Mouse (Mus musculus) right cerebral cortex, postnatal 36 days (tissue): Measurements from ENCODE around the gene Eci1.
"Not testable (repeated sequence)": the region's sequence is repeated elsewhere in the genome, so short reads cannot be mapped to it uniquely, and the experiment has no call there.

ENCODE experiments used
- DNase-seq, 2 experiments: peaks; one replicate each; pipeline ENCODE4 v3.0.0; 2022; ENCODE audit warnings: low spot score in 2 of 2, mixed read lengths in 1 of 2

Eci1 gene

DNA sequence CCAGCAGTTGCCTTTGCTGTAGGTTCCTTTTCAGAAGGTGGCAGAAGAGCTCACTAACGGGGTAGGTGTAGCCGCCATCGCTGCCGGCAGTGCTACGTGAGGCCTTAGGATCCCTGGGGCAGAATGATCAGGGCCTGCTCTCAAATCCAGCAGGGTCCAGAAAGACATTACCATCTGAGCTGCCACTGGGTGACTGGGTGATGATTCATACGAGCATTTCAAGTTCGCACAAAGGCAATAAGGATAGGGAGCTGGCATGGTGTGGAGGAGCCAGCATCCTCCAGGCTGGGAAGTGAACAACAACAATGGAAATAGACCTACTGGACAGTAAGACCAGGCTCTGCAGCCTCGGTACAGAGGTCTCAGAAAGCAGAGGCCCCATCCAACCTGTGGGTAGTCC, 13.9 kb downstream of the Eci1 start:
- DNase-seq, result no peak

GRCm38 (mm10) chr17:24441148-24441547, 14.7 kb downstream of the Eci1 start:
- DNase-seq, result no peak

- DNase-seq, result no peak
Measured at GRCm38 (mm10) chr17:24442107-24442506, 15.7 kb downstream of the Eci1 start.

DNA sequence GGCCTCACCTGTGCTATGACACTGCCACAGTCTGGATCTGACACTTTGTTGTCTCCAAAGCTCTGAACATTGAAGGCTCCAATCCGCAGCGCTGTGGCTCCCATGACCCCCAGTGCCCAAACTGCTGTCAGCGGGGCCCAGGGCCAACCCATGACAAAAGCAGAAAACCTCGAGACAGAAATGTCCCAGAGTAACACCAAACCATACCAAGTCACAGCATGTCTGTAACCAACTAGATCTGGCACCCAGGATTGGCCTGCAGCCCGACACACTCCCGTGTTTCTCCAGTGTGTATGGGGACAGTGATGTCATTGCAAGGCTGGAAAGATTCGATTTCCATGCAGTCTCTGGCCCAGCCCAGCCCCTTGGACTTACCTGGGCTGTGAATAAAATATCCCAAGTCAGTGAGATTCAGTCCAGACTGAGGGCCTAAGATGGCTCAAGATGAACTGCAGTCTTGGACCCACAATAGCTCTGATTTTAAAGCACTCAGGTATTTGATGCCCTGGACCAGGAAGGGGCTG, 16.3 kb downstream of the Eci1 start, which contains the start of gene Dnase1l2:
Gene Dnase1l2 (minus strand): TSS at position 474 of the 524 bp plus-strand sequence.
- DNase-seq, result no peak

DNA sequence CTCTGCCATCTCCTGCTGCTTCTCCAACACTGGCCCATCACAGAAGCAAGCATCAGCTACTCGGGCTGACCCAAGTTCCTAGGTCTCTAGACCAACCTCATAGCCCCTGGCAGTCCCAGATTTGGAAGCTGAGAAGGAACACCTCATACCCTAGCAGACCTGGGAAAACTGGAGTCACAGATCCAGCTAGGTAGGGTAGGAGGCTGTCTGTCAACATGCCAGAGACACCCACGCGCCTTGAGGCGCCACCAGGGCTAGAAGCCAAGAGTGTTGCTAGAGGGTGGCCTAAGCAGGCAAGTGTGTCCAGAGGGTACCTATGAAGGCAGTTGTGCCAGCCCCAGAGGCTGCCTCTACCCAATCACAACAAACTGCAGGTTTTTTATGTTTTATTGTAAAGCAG, 17.0 kb downstream of the Eci1 start:
- peak in 1 of 2 experiments; percentile 40 for DNase-seq

DNA sequence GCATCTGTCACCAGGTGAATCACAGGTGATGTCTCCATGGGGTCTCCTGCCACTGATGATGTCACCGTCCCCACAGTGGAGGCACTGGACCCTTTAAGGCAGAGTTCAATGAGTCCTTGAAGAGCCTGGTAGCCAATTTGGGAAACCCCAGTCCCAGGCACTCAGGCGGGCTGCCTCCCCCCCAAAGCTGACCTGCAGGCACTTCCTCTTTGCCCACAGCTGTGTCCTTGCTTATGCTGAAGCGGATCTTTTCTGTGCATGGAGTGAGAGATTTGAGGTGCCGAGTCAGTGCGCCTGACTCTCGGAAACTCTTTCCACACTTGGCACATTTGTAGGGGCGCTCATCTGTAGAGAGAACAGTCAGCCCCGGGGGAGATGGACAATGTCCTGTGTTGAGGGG, 20.1 kb downstream of the Eci1 start:
- DNase-seq, result no peak

DNA sequence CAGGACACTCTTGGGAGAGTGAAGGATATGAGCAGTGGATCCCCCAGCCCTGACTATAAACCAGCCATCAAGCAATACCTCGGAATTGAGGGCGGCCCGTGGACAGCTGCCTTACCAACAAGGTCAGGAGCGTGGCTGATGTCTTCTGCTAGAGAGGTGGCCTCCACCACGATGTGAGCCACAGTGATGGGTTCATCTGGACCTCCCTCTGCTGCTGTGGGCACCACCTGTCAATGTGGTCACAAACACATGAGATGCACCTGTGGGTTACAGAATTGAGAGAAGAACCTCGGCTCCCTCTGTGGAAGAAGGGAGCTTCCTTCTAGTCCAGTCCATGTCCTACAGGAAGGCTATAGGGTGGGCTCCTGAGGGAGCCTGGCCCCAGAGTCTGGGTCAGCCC, 23.1 kb downstream of the Eci1 start:
- no peak for DNase-seq

DNA sequence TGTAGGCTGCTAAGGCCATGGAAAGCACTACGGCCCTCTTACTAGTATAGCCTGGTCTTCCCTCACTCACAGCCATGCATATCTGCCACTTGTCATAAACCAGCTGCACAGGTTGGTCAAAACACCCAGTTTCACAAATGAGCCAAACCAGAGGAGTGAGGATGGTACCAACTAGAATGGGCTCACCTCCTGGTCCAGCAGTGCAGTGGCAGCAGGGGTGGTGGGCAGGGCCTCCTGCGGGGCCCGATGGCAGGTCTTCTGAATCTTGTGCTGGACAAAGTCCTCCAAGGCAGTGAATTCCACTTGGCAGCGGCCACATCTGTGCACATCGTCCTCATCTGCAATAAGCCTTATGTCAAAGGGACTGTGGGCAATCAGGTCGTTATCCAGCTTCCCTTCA, 24.8 kb downstream of the Eci1 start:
- DNase-seq, result no peak

DNA sequence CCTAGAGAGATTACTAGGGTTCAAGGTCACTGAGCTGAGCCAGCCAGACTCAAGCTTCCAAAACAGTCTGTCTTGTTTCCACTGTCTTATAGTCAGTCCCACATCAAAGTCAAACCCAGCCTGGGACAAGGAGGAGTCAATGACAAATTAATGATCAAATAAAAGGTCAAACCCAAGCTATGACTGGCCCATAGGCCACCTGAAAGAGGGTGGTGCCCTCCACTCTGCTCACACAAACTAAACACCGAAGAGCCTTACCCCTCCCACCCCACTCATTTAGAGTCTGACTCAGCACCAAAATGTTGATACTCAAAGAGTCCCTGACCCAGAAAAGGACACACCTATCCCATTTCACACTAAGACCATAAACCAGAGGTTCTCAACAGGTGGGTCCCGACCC, 26.9 kb downstream of the Eci1 start:
- no peak for DNase-seq

DNA sequence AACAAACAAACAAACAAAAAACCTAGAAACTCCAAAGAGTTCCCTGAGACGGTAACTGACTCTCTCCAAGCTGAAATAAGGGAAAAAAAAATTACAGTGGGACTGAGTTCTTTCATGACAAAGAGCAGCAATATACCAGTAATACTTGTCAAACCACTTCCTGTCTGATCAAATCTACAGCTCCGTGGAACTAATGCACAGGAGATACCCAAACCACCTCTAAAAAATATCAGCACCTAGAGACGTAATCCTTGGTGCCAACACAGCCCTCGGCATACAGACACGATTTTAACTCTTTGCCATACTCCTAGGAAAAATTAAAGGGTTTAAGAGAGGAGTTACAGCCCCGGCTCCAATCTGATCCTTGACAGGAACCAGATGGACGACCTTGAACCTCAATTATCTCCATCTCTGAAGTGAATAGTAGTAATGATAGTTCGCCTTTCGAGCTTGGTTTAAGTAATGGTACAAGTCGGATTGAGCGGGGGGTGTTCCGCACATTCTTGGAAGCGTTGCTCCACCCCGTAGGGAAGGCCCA, 27.8 kb downstream of the Eci1 start:
- no peak for DNase-seq

GRCm38 (mm10) chr17:24454756-24455522, 28.5 kb downstream of the Eci1 start:
- DNase-seq, result peak; percentile 98 to 99

DNA sequence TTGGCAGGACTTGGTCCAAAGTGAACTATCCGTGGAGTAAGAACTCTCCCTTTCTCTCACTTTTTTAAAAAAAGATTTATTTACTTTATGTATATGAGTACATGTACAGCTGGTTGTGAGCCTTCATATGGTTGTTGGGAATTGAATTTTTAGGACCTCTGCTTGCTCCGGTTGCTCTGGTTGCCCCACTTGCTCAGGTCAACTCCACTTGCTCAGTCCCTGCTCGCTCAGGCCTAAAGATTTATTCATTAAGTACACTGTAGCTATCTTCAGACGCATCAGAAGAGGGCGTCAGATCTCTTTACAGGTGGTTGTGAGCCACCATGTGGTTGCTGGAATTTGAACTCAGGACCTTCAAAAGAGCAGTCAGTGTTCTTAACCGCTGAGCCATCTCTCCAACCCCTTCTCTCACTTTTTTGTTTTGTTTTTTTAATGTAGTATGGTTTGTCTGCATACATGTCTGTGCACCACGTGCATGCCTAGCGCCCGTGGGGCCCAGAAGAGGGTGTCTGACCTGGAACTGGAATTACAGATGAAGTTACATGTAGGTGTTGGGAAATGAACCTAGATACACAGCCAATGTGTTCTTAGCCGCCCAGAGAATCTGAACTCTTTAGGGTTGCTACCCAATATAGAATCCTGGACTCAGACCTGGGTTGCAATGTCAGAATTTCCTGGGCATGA, 29.2 kb downstream of the Eci1 start:
- not testable (repeated sequence) for DNase-seq

DNA sequence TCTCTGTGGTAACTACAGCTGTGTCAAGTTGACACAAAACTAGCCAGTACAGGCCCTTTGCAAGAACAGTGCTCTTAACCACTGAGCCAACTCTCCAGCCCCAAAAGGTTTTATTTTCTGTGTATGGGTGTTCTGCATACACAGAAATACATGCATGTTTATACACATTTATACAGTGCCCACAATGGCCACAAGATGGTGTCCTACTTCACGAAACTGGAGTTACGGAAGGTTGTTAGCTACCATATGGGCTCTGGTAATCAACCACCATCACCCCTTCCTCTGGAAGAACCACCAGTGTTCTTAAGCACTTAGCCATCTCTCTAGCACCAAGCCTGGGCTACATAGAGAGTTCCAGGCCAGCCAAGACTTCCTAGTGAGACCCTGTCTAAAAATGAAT, 35.1 kb downstream of the Eci1 start:
- no peak for DNase-seq

DNA sequence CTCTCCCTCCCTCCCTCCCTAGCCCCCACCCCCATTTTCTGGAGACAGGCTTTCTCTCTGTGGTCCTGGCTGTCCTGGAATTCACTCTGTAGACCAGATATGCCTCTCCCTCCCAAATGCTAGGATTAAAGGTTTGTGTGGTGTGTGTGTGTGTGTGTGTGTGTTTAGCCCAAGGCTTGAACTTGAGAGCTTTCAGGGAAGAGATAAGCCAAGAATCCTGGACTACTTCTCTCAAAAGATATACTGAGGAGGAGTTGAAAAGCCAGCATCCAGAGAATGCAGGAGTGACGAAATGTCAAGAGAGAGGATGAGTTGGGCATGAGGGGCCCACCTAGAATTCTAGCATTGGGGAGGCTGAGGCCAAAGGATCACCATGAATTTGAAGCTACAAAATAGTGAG, 36.5 kb downstream of the Eci1 start:
- no peak for DNase-seq

- no peak for DNase-seq
Measured at GRCm38 (mm10) chr17:24463374-24464133, 37.1 kb downstream of the Eci1 start.

GRCm38 (mm10) chr17:24468636-24469246, 42.3 kb downstream of the Eci1 start:
- no peak for DNase-seq

- DNase-seq, result no peak
Measured at GRCm38 (mm10) chr17:24469336-24469909, 43.0 kb downstream of the Eci1 start.

DNA sequence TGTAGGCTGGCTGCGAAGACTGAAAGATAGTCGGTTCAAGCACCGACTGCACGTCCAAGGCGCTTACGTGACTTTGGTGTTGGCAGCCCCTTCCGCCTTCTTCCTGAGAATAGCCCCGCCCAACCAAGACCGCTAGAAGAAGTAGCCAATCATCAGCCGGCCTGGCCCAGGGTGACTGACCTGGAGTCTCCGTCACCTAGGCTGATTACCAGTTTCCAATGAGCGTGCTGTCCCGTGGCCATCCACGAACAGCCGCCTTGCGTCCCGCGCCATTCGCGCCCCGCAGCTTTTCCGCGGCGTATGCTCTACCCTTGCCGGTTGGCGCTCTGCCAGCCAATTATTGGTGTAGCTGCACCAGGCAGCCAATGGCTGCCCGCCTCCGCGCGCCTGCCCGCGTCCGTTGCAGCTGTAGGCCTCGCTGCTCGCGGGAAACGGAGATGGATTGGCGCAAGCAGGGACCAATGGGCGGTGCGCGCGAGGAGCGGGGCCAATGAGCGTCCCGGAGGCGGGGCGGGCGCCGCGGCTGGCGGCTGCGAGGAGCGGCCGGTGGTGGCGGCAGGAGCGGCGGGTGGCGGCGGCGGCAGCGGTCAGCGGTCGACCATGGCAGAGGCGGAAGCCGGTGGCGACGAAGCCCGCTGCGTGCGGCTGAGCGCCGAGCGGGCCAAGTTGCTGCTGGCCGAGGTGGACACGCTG, 43.6 kb downstream of the Eci1 start, which contains the start of the genes E4f1 and Pgp:
Gene E4f1 (minus strand): TSS at position 404 of the 693 bp plus-strand sequence.
Gene Pgp (plus strand): TSS at position 483 of the 693 bp plus-strand sequence.
- peak; percentile 99 for DNase-seq

GRCm38 (mm10) chr17:24470701-24471527, 44.5 kb downstream of the Eci1 start:
- DNase-seq, result peak in 1 of 2 experiments; percentile 45
